Mouse (Mus musculus) intestine, embryonic 16.5 days (tissue): ENCODE measurements around the gene Mdk. TPM values are rescaled to one million over a fixed set of nuclear protein-coding genes. Genes with fewer than 3 reads are reported as not detected.

Source experiments
- ATAC-seq: fragments of 200-750 bp; cut with Nextera tagmentation; 2 replicates; pipeline ENCODE4 v1.8.0; 2017; ENCODE audit warnings: moderate TSS enrichment, moderate library complexity
- H3K27ac ChIP-seq: fragments of 300-500 bp; sonication (generic); 2 replicates; pipeline ENCODE4 v1.5.1; 2014; ENCODE audit warnings: mild to moderate bottlenecking, low read length
- H3K27me3 ChIP-seq: fragments of 300-500 bp; sonication (generic); replicated peaks from 2 replicates; pipeline ENCODE4 v1.6.1; 2014; ENCODE audit warnings: low read length, control low read depth, mixed read lengths; ENCODE audit not compliant: control insufficient read depth, insufficient read depth
- H3K36me3 ChIP-seq: fragments of 300-500 bp; sonication (generic); 2 replicates; pipeline ENCODE4 v1.6.1; 2014; ENCODE audit warnings: low read length, control low read depth; ENCODE audit not compliant: control insufficient read depth, insufficient read depth
- H3K4me1 ChIP-seq: fragments of 300-500 bp; sonication (generic); 2 replicates; pipeline ENCODE4 v1.6.1; 2014; ENCODE audit warnings: low read length, control low read depth, mixed read lengths; ENCODE audit not compliant: control insufficient read depth, insufficient read depth
- H3K4me2 ChIP-seq: fragments of 300-500 bp; sonication (generic); 2 replicates; pipeline ENCODE4 v1.6.1; 2014; ENCODE audit warnings: low read depth, low read length, control low read depth
- H3K4me3 ChIP-seq: fragments of 300-500 bp; sonication (generic); 2 replicates; pipeline ENCODE4 v1.5.1; 2014; ENCODE audit warnings: mild to moderate bottlenecking, low read length
- H3K9ac ChIP-seq: fragments of 300-500 bp; sonication (generic); 2 replicates; pipeline ENCODE4 v1.6.1; 2014; ENCODE audit warnings: low read depth, low read length
- H3K9me3 ChIP-seq: fragments of 300-500 bp; sonication (generic); 2 replicates; pipeline ENCODE4 v1.6.1; 2016; ENCODE audit warnings: low read length, control low read depth; ENCODE audit not compliant: control insufficient read depth
- WGBS: fragments of 180-500 bp; shearing (Covaris S2); extraction: QIAGEN DNeasy Blood & Tissue Kit; methylation state at CpG from one replicate; pipeline ENCODE4 v1.1.7; 2014; 5-methylcytosine and 5-hydroxymethylcytosine counted together
- polyA plus RNA-seq: library from polyadenylated mRNA; unstranded; fragments of >200 nt; fragmentation: Nextera tagmentation; extraction: Ambion mirVana; gene quantifications from 2 replicates; pipeline ENCODE4 v1.2.1, GENCODE M21; 2015

The Mdk gene
- polyA plus RNA-seq, 1 experiment from 2014 or later, result 437 TPM

- H3K36me3 ChIP-seq, result peaks cover 30% of the 10 kb centered on the region
- no peak for ATAC-seq
- 62% methylated on average over 6 of the region's 6 CpGs for WGBS
These were observed 10.3 kb upstream of the Mdk start for GRCm38 (mm10) chr2:91942356-91942755.

GRCm38 (mm10) chr2:91939303-91939935, 7.3 kb upstream of the Mdk start:
- 84% methylated on average over 15 of the region's 15 CpGs for WGBS
- peaks cover 51% of the 10 kb centered on the region for H3K36me3 ChIP-seq
- peaks cover 15% of the 10 kb centered on the region for H3K4me1 ChIP-seq
- H3K9me3 ChIP-seq, result no peaks in the 10 kb centered on the region
- H3K4me2 ChIP-seq, result no peak overlapping the region
- no peak overlapping the region for H3K4me3 ChIP-seq
- H3K27me3 ChIP-seq, result no peaks in the 10 kb centered on the region
- no peak for ATAC-seq
- no peak overlapping the region for H3K27ac ChIP-seq
- H3K9ac ChIP-seq, result no peak overlapping the region

More at GRCm38 (mm10) chr2:91942356-91942755, 10.3 kb upstream of the Mdk start:
- Histone ChIP-seq H3K4me2 (no peak overlapping the region), H3K4me3 (no peak overlapping the region), H3K9ac (no peak overlapping the region), H3K27me3 (no peaks in the 10 kb centered on the region), H3K9me3 (no peaks in the 10 kb centered on the region), H3K27ac (no peak overlapping the region), H3K4me1 (peaks cover 30% of the 10 kb centered on the region)

- Histone ChIP-seq H3K4me1 (peaks cover 37% of the 10 kb centered on the region), H3K9me3 (no peaks in the 10 kb centered on the region), H3K36me3 (peaks cover 45% of the 10 kb centered on the region), H3K4me3 (no peak overlapping the region), H3K4me2 (no peak overlapping the region), H3K9ac (no peak overlapping the region), H3K27me3 (no peaks in the 10 kb centered on the region), H3K27ac (no peak overlapping the region)
- WGBS, result 92% methylated on average over 7 of the region's 7 CpGs
- no peak for ATAC-seq
These were observed 4.1 kb upstream of the Mdk start for GRCm38 (mm10) chr2:91936154-91936553.

- Histone ChIP-seq H3K27me3 (no peaks in the 10 kb centered on the region), H3K27ac (no peak overlapping the region), H3K9me3 (no peaks in the 10 kb centered on the region), H3K4me3 (no peak overlapping the region), H3K9ac (no peak overlapping the region), H3K4me2 (no peak overlapping the region), H3K36me3 (peaks cover 37% of the 10 kb centered on the region), H3K4me1 (peaks cover 47% of the 10 kb centered on the region)
- WGBS, result 79% methylated on average over 9 of the region's 9 CpGs
- no peak for ATAC-seq
These were observed 2.9 kb upstream of the Mdk start for GRCm38 (mm10) chr2:91934826-91935525.

GRCm38 (mm10) chr2:91934016-91934415, 1.9 kb upstream of the Mdk start:
- Histone ChIP-seq H3K4me1 (peaks cover 47% of the 10 kb centered on the region), H3K27me3 (no peaks in the 10 kb centered on the region), H3K4me2 (no peak overlapping the region), H3K4me3 (no peak overlapping the region), H3K9ac (0 out of 2 replicates have a peak overlapping the region, but pooled peaks have one; percentile 11), H3K36me3 (peaks cover 32% of the 10 kb centered on the region), H3K9me3 (no peaks in the 10 kb centered on the region), H3K27ac (peak overlapping the region; percentile 54)
- ATAC-seq, result no peak
- 39% methylated on average over 8 of the region's 8 CpGs for WGBS

GRCm38 (mm10) chr2:91933471-91933870, 1.4 kb upstream of the Mdk start:
- H3K4me2 ChIP-seq, result no peak overlapping the region
- H3K4me3 ChIP-seq, result no peak overlapping the region
- no peaks in the 10 kb centered on the region for H3K9me3 ChIP-seq
- peaks cover 47% of the 10 kb centered on the region for H3K4me1 ChIP-seq
- 0 out of 2 replicates have a peak, but pooled peaks have one; percentile 10 for ATAC-seq
- H3K9ac ChIP-seq, result no peak overlapping the region
- H3K27ac ChIP-seq, result peak overlapping the region; percentile 54
- no peaks in the 10 kb centered on the region for H3K27me3 ChIP-seq
- peaks cover 32% of the 10 kb centered on the region for H3K36me3 ChIP-seq
- WGBS, result 43% methylated on average over 9 of the region's 9 CpGs

GRCm38 (mm10) chr2:91932737-91933350, 747 bp upstream of the Mdk start:
- Histone ChIP-seq H3K27me3 (no peaks in the 10 kb centered on the region), H3K27ac (peak overlapping the region; percentile 54), H3K36me3 (peaks cover 27% of the 10 kb centered on the region), H3K4me2 (peak overlapping the region; percentile 77), H3K9ac (peak overlapping the region; percentile 79), H3K4me1 (peaks cover 47% of the 10 kb centered on the region), H3K9me3 (no peaks in the 10 kb centered on the region), H3K4me3 (no peak overlapping the region; the same call in 1 of the 2 replicates)
- ATAC-seq, result peak; percentile 22; the same call in 1 of the 2 replicates
- 20% methylated on average over 6 of the region's 6 CpGs for WGBS

- Histone ChIP-seq H3K4me1 (peaks cover 47% of the 10 kb centered on the region), H3K27me3 (no peaks in the 10 kb centered on the region), H3K27ac (peak overlapping the region; percentile 86), H3K4me3 (peak overlapping the region; percentile 63), H3K9me3 (no peaks in the 10 kb centered on the region), H3K4me2 (peak overlapping the region; percentile 77), H3K36me3 (peaks cover 14% of the 10 kb centered on the region), H3K9ac (peak overlapping the region; percentile 79)
- 3% methylated on average over 50 of the region's 50 CpGs for WGBS
- ATAC-seq, result peak; percentile 49
These were observed 553 bp downstream of the Mdk start for GRCm38 (mm10) chr2:91931328-91932159.
